Mouse (Mus musculus) adrenal gland, adult 8-10 months (tissue): ENCODE results near the gene 2310034C09Rik. TPM values are rescaled to one million over a fixed set of nuclear protein-coding genes. Genes with fewer than 3 reads are reported as not detected.
"Not testable (repeated sequence)": the region's sequence is repeated elsewhere in the genome, so short reads cannot be mapped to it uniquely, and the experiment has no call there.

Experiments
- DNase-seq: peaks from one replicate; pipeline ENCODE4 v3.0.0; 2022
- total RNA-seq, 4 experiments: library from RNA; stranded (reverse); gene quantifications; 2 replicates each; pipeline ENCODE4 v1.2.4; 2022

The 2310034C09Rik gene
- not detected for total RNA-seq

DNA sequence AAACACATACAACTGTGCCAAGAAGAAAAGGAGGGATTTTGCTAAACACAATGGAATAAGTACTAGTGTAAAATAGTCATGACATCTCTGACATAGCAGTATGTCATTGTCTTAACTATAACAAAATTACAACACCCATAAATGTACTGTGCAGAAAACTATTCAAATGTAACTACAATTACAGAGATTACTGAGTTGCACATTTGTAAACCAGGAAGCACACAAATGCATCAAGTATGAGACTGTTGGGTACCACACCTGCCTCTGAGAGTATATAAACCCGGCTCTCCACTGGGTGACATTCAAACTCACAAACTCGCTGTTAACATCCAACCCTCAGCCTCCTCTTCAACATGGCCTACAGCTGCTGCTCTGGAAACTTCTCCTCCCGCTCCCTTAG is at the start of gene 2310034C09Rik:
TSS of gene 2310034C09Rik (plus strand) at position 301 of the 400 bp plus-strand sequence.
- not testable (repeated sequence) for DNase-seq

DNA sequence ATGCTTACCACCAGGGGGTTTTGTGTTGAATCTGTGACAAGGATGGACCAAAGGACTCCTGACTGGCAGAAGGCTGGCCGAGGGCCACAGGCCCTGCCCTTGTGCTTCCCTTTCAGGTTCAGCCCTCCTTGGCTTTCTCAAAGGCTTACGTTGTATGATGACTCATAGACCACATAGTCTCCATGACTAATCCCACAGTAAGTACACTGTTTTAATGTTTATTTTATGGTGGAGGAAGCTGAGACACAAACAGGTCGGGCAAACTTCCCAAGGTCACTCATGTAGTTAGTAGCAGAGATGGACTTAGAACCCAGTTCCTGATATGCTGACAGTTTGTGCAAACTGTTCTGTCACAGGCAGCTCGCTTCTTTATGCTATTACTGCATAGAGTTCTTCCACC is 47.9 kb upstream of the 2310034C09Rik start:
- DNase-seq, result no peak

DNA sequence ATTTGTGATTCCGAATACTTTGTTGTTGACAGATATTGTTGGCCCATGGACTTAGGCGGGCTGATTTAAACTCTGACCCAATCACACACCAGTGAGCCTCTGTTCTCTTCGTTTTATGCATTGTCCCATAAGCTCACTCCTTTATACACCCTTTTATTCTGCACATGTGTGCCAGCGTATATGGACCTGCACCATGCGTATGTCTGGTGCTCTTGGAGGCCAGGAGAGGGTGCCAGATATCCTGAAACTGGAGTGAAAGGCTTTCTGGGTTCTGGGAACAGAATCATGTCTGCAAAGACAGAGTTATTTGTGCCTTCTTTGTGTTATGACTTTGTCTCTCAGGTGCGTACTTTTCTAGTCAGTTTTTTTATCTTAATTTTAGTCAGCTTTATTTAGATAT is 47.4 kb upstream of the 2310034C09Rik start:
- no peak for DNase-seq

DNA sequence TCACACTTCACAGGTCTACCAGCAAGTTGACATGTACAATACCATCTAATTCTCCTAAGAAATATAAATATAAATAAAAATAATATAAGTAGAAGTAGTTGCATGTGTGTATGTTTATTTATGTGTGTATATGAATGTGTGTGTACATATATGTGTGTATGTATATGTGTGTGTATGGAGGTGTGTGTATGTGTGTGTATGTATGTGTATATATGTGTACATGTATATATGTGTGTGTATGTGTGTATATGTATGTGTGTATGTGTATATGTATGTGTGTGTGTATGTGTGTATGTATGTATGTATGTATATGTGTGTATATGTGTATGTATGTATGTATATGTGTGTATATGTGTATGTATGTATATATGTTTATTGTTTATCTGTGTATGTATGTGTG is 42.1 kb upstream of the 2310034C09Rik start:
- no peak for DNase-seq

- DNase-seq, result no peak
Observed at GRCm38 (mm10) chr16:88720031-88720430, 38.6 kb upstream of the 2310034C09Rik start.

DNA sequence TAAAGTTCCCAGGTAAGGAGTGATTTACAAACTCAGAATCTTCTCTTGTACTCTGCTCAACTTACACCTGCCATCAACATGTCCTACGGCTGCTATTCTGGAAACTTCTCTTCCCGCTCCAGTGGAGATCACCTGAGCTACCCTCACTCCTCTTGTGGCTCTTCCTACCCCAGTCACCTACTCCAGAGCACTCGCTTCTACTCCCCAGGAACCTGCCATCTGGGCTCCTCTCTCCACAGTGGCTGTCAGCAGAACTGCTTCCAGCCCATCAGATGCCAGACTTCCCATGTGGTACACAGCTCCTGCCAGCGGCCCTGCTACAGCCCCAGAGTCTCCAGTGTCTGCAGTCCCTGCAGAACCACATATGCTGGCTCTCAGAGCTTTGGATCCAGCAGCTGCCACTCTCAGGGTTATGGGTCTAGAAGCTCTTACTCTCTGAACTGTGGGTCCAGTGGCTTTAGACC is 29.8 kb upstream of the 2310034C09Rik start, which contains the start of gene Krtap13-1:
TSS of gene Krtap13-1 (plus strand) at position 51 of the 464 bp plus-strand sequence.
- DNase-seq, result no peak

DNA sequence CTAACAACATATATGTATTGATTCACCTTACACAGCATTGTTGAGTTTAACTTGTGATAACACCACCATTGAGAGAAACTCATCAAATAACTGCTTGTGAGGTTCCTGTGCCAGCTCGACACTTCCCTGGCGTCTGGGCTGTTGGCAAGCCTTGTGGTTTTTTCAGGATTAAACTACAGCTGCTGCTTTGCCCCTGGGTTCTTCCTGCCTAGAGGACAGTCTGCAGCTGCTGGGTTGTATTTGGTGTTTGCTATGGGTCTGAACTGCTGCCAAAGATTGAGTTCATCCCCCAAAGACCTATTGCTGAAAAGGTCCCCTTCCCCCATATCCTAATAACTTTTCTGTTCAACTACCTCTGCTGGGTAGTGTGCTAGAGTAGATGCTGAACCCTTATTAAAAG is 23.3 kb upstream of the 2310034C09Rik start:
- no peak for DNase-seq

- DNase-seq, result peak; percentile 1
Observed at GRCm38 (mm10) chr16:88744750-88745340, 13.8 kb upstream of the 2310034C09Rik start.

- no peak for DNase-seq
Observed at GRCm38 (mm10) chr16:88747943-88748342, 10.7 kb upstream of the 2310034C09Rik start.

DNA sequence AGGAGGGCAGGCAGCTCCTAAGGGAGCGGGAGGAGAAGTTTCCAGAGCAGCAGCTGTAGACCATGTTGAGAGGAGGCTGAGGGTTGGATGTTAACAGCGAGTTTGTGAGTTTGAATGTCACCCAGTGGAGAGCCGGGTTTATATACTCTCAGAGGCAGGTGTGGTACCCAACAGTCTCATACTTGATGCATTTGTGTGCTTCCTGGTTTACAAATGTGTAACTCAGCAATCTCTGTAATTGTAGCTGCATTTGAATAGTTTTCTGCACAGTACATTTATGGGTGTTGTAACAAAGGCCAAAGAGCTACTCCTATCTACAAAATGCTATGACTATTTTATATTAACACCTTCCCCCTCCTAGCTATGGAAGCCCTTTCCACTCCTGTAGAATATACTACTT is 7.1 kb upstream of the 2310034C09Rik start, which contains the start of gene Krtap13:
TSS of gene Krtap13 (minus strand) at position 101 of the 400 bp plus-strand sequence.
- DNase-seq, result not testable (repeated sequence)

DNA sequence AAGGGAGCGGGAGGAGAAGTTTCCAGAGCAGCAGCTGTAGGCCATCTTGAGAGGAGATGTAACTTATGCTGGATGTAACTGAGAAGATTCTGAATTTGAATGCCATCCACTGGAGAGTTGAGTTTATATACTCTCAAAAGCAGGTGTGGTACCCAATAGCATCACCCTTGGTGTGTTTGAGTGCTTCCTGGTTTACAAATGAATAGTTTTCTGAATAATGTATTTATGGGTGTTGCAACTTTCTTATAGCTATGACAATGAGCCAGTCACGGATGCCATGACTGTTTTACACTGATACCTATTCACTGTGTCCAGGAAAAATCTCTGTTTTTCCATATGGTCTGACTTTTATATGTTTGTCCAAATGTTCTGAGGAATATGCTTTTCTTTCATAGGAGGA is 15.5 kb downstream of the 2310034C09Rik start, which contains the start of gene 2310057N15Rik:
TSS of gene 2310057N15Rik (minus strand) at position 101 of the 400 bp plus-strand sequence.
- DNase-seq, result no peak

GRCm38 (mm10) chr16:88777596-88777995 is 18.9 kb downstream of the 2310034C09Rik start, which contains the start of gene Gm5965:
Gene Gm5965, plus strand, starts transcription at chr16:88777896.
- DNase-seq, result no peak

DNA sequence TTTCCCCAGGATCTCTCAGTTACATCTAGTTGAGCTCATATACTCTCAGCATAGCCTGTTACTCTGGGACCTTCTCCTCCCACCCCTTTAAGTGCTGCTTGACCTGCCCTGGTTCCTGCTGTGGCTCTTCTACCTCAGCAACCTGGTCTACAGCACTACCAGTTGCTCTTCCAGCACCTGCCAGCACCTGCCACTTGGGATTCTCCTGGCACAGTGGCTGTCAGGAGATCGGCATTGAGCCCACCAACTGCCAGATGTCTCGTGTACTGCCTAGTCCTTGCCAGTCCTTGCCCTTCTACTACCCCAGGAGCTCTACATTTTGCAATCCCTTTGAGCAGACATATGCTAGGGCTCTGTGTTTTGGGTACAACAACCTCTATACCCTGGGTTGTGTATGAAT is 28.1 kb downstream of the 2310034C09Rik start:
- no peak for DNase-seq

Other genes starting within 250 kb of the 2310034C09Rik start
- not detected for gene Cldn8, start 195.7 kb upstream of the 2310034C09Rik start, total RNA-seq
- gene Krtap24-1, start 146.6 kb upstream of the 2310034C09Rik start, total RNA-seq, result not detected
- not detected for gene 2310079G19Rik, start 131.2 kb upstream of the 2310034C09Rik start, total RNA-seq
- not detected for gene Krtap26-1, start 111.1 kb upstream of the 2310034C09Rik start, total RNA-seq
- gene Krtap27-1, start 87.2 kb upstream of the 2310034C09Rik start, total RNA-seq, result not detected
- gene 2310061N02Rik, start 50.9 kb upstream of the 2310034C09Rik start, total RNA-seq, result not detected
- gene Krtap13-1, start 30.0 kb upstream of the 2310034C09Rik start, total RNA-seq, result not detected
- gene Krtap13, start 7.2 kb upstream of the 2310034C09Rik start, total RNA-seq, result not detected
- gene 2310057N15Rik, start 15.4 kb downstream of the 2310034C09Rik start, total RNA-seq, result not detected
- not detected for gene Gm5965, start 19.0 kb downstream of the 2310034C09Rik start, total RNA-seq
- gene Gm20741, start 53.4 kb downstream of the 2310034C09Rik start, total RNA-seq, result not detected
- gene Krtap15, start 61.4 kb downstream of the 2310034C09Rik start, total RNA-seq, result not detected
- not detected for gene Krtap14, start 67.3 kb downstream of the 2310034C09Rik start, total RNA-seq
- not detected for gene Krtap19-1, start 110.6 kb downstream of the 2310034C09Rik start, total RNA-seq
- not detected for gene Krtap19-2, start 115.4 kb downstream of the 2310034C09Rik start, total RNA-seq
- gene Krtap19-3, start 119.2 kb downstream of the 2310034C09Rik start, total RNA-seq, result not detected
- not detected for gene Krtap19-4, start 126.2 kb downstream of the 2310034C09Rik start, total RNA-seq
- gene Krtap19-5, start 137.6 kb downstream of the 2310034C09Rik start, total RNA-seq, result not detected
- gene Krtap19-9b, start 173.4 kb downstream of the 2310034C09Rik start, total RNA-seq, result not detected
- gene Krtap16-3, start 204.0 kb downstream of the 2310034C09Rik start, total RNA-seq, result not detected